Mouse (Mus musculus) neural tube, postnatal 0 days (tissue): ENCODE results near the gene Msi1. TPM values are rescaled to one million over a fixed set of nuclear protein-coding genes. Genes with fewer than 3 reads are reported as not detected.

Experiments used
- polyA plus RNA-seq: library from polyadenylated mRNA; unstranded; fragments of >200 nt; fragmentation: Nextera tagmentation; extraction: Ambion mirVana; gene quantifications from 2 replicates; pipeline ENCODE4 v1.2.1, GENCODE M21; 2015

Gene Msi1
- 30.3 and 31.9 TPM in 2 replicates for polyA plus RNA-seq

DNA sequence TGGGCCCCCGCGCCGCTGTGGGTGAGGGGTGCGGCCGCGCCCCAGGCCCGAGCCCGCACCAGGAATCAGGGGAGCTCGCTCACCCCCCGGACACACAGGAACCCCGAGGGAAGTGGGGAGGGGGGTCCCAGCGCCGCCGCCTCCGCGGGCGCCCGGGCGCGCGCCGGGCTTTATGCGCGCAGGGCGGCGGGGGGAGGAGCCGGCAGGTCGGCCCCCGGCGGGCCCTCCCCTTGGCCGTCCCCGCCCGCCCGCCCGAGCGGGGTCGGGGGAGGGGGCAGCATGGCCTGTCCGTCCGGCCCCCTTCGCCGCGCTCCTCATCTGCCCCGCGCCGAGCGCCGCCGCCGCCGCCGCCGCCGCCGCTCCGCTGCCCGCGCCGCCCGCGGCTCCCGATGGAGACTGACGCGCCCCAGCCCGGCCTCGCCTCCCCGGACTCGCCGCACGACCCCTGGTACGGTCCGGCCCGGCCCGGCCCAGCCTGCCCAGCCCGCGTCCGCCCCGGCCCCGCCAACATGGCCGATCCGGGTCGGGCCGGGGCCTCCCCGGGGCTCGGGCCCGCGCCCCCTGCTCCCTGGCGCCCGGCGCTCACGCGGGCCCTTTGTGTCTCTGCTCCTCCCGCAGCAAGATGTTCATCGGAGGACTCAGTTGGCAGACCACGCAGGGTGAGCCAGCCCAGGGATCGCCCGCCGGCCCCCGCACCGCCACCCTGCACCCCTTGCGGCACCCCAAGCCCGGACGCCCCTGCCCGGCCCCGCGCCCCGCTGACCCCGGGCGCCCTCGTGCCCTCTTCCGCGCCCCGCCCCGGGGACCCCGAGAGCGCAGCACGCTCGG is at the start of gene Msi1:
Gene Msi1 (plus strand): TSS at position 241 of the 828 bp plus-strand sequence.

DNA sequence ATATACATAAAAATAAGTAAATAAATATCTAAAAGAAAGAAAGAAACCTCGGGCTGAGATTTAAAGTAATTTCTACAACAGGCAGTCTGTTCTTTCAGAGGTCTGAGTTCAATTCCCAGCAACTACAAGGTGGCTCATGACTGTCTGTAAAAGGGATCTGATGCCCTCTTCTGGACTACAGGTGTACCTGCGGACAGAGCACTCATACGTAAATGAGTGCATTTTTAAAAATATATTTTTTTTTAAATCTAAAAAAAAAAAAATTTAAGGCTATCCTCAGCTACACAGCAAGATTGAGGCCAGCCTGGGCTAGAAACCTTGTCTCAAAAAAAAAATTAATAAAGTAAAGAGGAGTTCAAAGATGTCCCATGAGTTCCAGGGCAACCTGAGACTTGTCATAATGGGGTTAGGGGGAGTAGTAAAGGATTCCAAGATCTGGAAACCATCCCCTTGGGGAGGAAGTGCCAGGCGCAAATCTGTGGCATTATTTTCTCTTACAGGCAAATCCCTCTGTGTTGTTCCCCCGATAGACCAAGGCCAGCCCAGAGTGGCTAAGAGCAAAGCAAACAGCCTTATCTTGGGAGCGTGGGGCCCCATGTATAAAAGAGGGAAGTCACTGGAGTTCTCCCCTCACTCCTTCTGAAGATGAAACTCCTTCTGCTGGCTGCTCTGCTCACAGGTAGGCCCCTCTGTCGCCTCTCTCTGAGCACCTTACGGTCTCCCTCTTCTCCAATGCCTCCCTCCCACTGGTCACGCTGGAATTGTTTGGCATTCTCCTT is 36.4 kb downstream of the Msi1 start, which contains the start of gene Pla2g1b:
Gene Pla2g1b (plus strand): TSS at position 621 of the 779 bp plus-strand sequence.

DNA sequence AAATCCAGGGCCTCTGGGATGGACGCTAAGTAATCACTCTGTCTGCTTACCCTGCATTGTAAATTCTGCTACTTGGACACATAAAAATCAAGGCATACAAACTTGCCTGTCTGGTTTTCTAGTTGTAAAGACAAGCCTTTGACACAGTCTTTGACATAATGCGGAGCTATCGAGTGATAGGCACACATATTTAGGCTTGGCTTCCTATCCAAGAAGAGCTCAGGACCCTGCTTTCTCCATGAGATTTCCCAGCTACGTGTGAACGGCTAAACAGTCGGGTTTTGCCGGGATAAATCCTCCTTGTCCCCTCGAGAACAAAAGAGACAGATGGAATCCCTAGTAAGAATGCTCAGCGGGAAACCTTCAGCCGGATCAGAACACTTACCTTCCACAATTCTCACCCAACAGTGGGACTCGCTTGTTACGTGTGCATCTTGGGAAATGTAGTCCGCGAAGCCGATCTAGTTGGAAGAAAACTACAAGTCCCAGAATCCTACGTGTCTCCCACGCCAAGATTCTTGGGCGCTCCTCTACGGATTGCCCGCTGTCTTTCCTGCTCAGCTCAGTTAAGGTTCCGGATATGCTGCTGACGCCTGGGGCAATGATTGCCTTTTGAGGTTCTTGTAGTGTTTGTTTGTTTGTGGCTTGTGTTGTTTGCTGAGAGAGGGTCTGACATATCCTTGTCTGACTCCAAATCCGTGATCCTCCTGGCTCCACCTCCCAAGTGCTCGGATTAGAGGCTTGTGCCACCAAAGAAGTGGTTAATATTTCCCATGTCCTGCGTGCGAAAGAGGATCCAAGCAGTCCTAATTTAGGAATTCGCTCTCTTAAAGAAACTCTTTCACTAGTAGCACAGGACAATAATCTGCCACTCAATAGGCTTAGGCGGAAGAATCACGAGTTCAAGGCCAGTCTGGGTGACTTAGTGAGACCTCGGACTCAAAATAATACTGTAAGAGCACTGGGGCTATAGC is 54.8 kb downstream of the Msi1 start, which contains the start of gene Sirt4:
Gene Sirt4 (minus strand): TSS at position 779 of the 974 bp plus-strand sequence.

Other genes starting within 250 kb of the Msi1 start
- 42.5 and 54.4 TPM in 2 replicates for gene Cabp1, start 235.2 kb upstream of the Msi1 start, polyA plus RNA-seq
- 122 TPM in 2 replicates for gene Pop5, start 193.8 kb upstream of the Msi1 start, polyA plus RNA-seq
- 155 and 160 TPM in 2 replicates for gene Rnf10, start 156.7 kb upstream of the Msi1 start, polyA plus RNA-seq
- 53.6 and 54.3 TPM in 2 replicates for gene Coq5, start 149.9 kb upstream of the Msi1 start, polyA plus RNA-seq
- gene Dynll1, start 128.6 kb upstream of the Msi1 start, polyA plus RNA-seq = 1,233 and 1,344 TPM in 2 replicates
- 124 and 132 TPM in 2 replicates for gene Srsf9, start 102.4 kb upstream of the Msi1 start, polyA plus RNA-seq
- 29.0 and 32.5 TPM in 2 replicates for gene Gatc, start 88.4 kb upstream of the Msi1 start, polyA plus RNA-seq
- gene Triap1, start 88.4 kb upstream of the Msi1 start, polyA plus RNA-seq = 51.3 and 55.8 TPM in 2 replicates
- 1,815 and 1,833 TPM in 2 replicates for gene Cox6a1, start 80.6 kb upstream of the Msi1 start, polyA plus RNA-seq
- gene Pla2g1b, start 36.7 kb downstream of the Msi1 start, polyA plus RNA-seq = not detected in 2 replicates
- gene Sirt4, start 55.1 kb downstream of the Msi1 start, polyA plus RNA-seq = 18.8 and 18.9 TPM in 2 replicates
- gene Pxn, start 77.1 kb downstream of the Msi1 start, polyA plus RNA-seq = 14.9 and 16.4 TPM in 2 replicates
- 784 and 808 TPM in 2 replicates for gene Rplp0, start 129.9 kb downstream of the Msi1 start, polyA plus RNA-seq
- gene Gcn1l1, start 135.7 kb downstream of the Msi1 start, polyA plus RNA-seq = 24.8 and 28.2 TPM in 2 replicates
- gene Rab35, start 202.3 kb downstream of the Msi1 start, polyA plus RNA-seq = 27.4 and 27.6 TPM in 2 replicates